Mouse (Mus musculus) midbrain, embryonic 15.5 days (tissue): ENCODE measurements around the gene Dctn1. TPM values are rescaled to one million over a fixed set of nuclear protein-coding genes. Genes with fewer than 3 reads are reported as not detected.

ENCODE experiments used
- ATAC-seq: fragments of 200-750 bp; cut with Nextera tagmentation; replicated peaks from 2 replicates; pipeline ENCODE4 v1.8.0; 2017; ENCODE audit warnings: moderate TSS enrichment
- H3K27ac ChIP-seq: fragments of 300-500 bp; sonication (generic); 2 replicates; pipeline ENCODE4 v1.5.1; 2015; ENCODE audit warnings: mild to moderate bottlenecking, inconsistent platforms
- H3K27me3 ChIP-seq: fragments of 300-500 bp; sonication (generic); replicated peaks from 2 replicates; pipeline ENCODE4 v1.6.1; 2015; ENCODE audit warnings: inconsistent platforms
- H3K36me3 ChIP-seq: fragments of 300-500 bp; sonication (generic); replicated peaks from 2 replicates; pipeline ENCODE4 v1.6.1; 2015; ENCODE audit warnings: inconsistent platforms
- H3K4me1 ChIP-seq: fragments of 300-500 bp; sonication (generic); 2 replicates; pipeline ENCODE4 v1.6.1; 2015; ENCODE audit warnings: inconsistent platforms
- H3K4me2 ChIP-seq: fragments of 300-500 bp; sonication (generic); 2 replicates; pipeline ENCODE4 v1.6.1; 2015; ENCODE audit warnings: inconsistent platforms, mild to moderate bottlenecking, moderate library complexity
- H3K4me3 ChIP-seq: fragments of 300-500 bp; sonication (generic); 2 replicates; pipeline ENCODE4 v1.5.1; 2015; ENCODE audit warnings: mild to moderate bottlenecking, inconsistent platforms
- H3K9ac ChIP-seq: fragments of 300-500 bp; sonication (generic); 2 replicates; pipeline ENCODE4 v1.6.1; 2015; ENCODE audit warnings: mild to moderate bottlenecking, inconsistent platforms
- H3K9me3 ChIP-seq: fragments of 300-500 bp; sonication (generic); 2 replicates; pipeline ENCODE4 v1.6.1; 2016; ENCODE audit warnings: inconsistent platforms
- WGBS: fragments of 180-500 bp; shearing (Covaris S2); methylation state at CpG from one replicate; pipeline ENCODE4 v1.1.7; 2015; ENCODE audit warnings: mixed read lengths; 5-methylcytosine and 5-hydroxymethylcytosine counted together
- polyA plus RNA-seq: library from polyadenylated mRNA; unstranded; fragments of >200 nt; fragmentation: Nextera tagmentation; extraction: Ambion mirVana; gene quantifications from 2 replicates; pipeline ENCODE4 v1.2.1, GENCODE M21; 2015

Dctn1 gene
- polyA plus RNA-seq, 1 experiment from 2014 or later, result 162 TPM

- Histone ChIP-seq H3K9ac (no peak overlapping the region), H3K4me2 (peak overlapping the region; percentile 49), H3K4me1 (peaks cover 38% of the 10 kb centered on the region), H3K9me3 (no peaks in the 10 kb centered on the region), H3K27me3 (peaks cover 9% of the 10 kb centered on the region; the same call in 1 of the 2 replicates), H3K36me3 (no peaks in the 10 kb centered on the region), H3K4me3 (peak overlapping the region; percentile 31), H3K27ac (peak overlapping the region; percentile 76)
- ATAC-seq, result no peak; the same call in 1 of the 2 replicates
- WGBS, result 1% methylated on average over 11 of the region's 11 CpGs
These were observed 27.7 kb upstream of the Dctn1 start for GRCm38 (mm10) chr6:83138056-83138455.

GRCm38 (mm10) chr6:83140044-83140443 lies 25.7 kb upstream of the Dctn1 start:
- H3K36me3 ChIP-seq, result no peaks in the 10 kb centered on the region
- no peak overlapping the region for H3K4me3 ChIP-seq
- WGBS, result 89% methylated on average over 8 of the region's 8 CpGs
- H3K9ac ChIP-seq, result no peak overlapping the region
- H3K9me3 ChIP-seq, result no peaks in the 10 kb centered on the region
- peaks cover 38% of the 10 kb centered on the region for H3K4me1 ChIP-seq
- no peak for ATAC-seq
- H3K27ac ChIP-seq, result no peak overlapping the region
- peaks cover 6% of the 10 kb centered on the region; the same call in 1 of the 2 replicates for H3K27me3 ChIP-seq
- no peak overlapping the region for H3K4me2 ChIP-seq

GRCm38 (mm10) chr6:83141636-83142035 lies 24.1 kb upstream of the Dctn1 start:
- Histone ChIP-seq H3K4me1 (peaks cover 28% of the 10 kb centered on the region), H3K36me3 (no peaks in the 10 kb centered on the region), H3K9me3 (no peaks in the 10 kb centered on the region), H3K27ac (no peak overlapping the region), H3K4me3 (peak overlapping the region; percentile 28; the same call in 1 of the 2 replicates), H3K9ac (peak overlapping the region; percentile 21; the same call in 1 of the 2 replicates), H3K27me3 (0 out of 2 replicates have a peak, but pooled peaks cover 2% of the 10 kb centered on the region), H3K4me2 (peak overlapping the region; percentile 53)
- no peak for ATAC-seq
- WGBS, result 40% methylated on average over 4 of the region's 4 CpGs

- Histone ChIP-seq H3K36me3 (no peaks in the 10 kb centered on the region), H3K27ac (no peak overlapping the region), H3K9me3 (no peaks in the 10 kb centered on the region), H3K4me2 (peak overlapping the region; percentile 53), H3K9ac (peak overlapping the region; percentile 21), H3K4me1 (peaks cover 21% of the 10 kb centered on the region), H3K27me3 (no peaks in the 10 kb centered on the region), H3K4me3 (peak overlapping the region; percentile 28)
- peak; percentile 22 for ATAC-seq
- 1% methylated on average over 41 of the region's 41 CpGs for WGBS
These were observed 23.4 kb upstream of the Dctn1 start for GRCm38 (mm10) chr6:83142211-83142731.

- no peak for ATAC-seq
- Histone ChIP-seq H3K4me3 (no peak overlapping the region), H3K4me1 (peaks cover 15% of the 10 kb centered on the region), H3K9me3 (no peaks in the 10 kb centered on the region), H3K27ac (no peak overlapping the region), H3K27me3 (no peaks in the 10 kb centered on the region), H3K36me3 (no peaks in the 10 kb centered on the region), H3K4me2 (peak overlapping the region; percentile 53; the same call in 1 of the 2 replicates), H3K9ac (no peak overlapping the region)
- WGBS, result 57% methylated on average over 11 of the region's 11 CpGs
These were observed 22.8 kb upstream of the Dctn1 start for GRCm38 (mm10) chr6:83142886-83143285.

GRCm38 (mm10) chr6:83145209-83145608 lies 20.5 kb upstream of the Dctn1 start:
- H3K9ac ChIP-seq, result no peak overlapping the region
- H3K36me3 ChIP-seq, result no peaks in the 10 kb centered on the region
- ATAC-seq, result no peak
- no peaks in the 10 kb centered on the region for H3K27me3 ChIP-seq
- 84% methylated on average over 2 of the region's 2 CpGs for WGBS
- no peak overlapping the region for H3K4me2 ChIP-seq
- H3K4me1 ChIP-seq, result peaks cover 8% of the 10 kb centered on the region
- no peak overlapping the region for H3K27ac ChIP-seq
- H3K9me3 ChIP-seq, result no peaks in the 10 kb centered on the region
- H3K4me3 ChIP-seq, result no peak overlapping the region

- Histone ChIP-seq H3K27ac (no peak overlapping the region), H3K4me2 (no peak overlapping the region), H3K4me3 (no peak overlapping the region), H3K9me3 (no peaks in the 10 kb centered on the region), H3K36me3 (no peaks in the 10 kb centered on the region), H3K27me3 (no peaks in the 10 kb centered on the region), H3K4me1 (peaks cover 8% of the 10 kb centered on the region), H3K9ac (no peak overlapping the region)
- ATAC-seq, result no peak
- WGBS, result 76% methylated on average over 9 of the region's 9 CpGs
These were observed 19.9 kb upstream of the Dctn1 start for GRCm38 (mm10) chr6:83145805-83146204.

- H3K9ac ChIP-seq, result no peak overlapping the region
- no peaks in the 10 kb centered on the region for H3K27me3 ChIP-seq
- no peak for ATAC-seq
- WGBS, result 62% methylated on average over 7 of the region's 7 CpGs
- H3K4me2 ChIP-seq, result no peak overlapping the region
- H3K4me3 ChIP-seq, result no peak overlapping the region
- H3K4me1 ChIP-seq, result peaks cover 8% of the 10 kb centered on the region; the same call in 1 of the 2 replicates
- H3K9me3 ChIP-seq, result no peaks in the 10 kb centered on the region
- no peaks in the 10 kb centered on the region for H3K36me3 ChIP-seq
- H3K27ac ChIP-seq, result no peak overlapping the region
These were observed 18.4 kb upstream of the Dctn1 start for GRCm38 (mm10) chr6:83147280-83147679.

- peaks cover 22% of the 10 kb centered on the region for H3K4me1 ChIP-seq
- H3K4me2 ChIP-seq, result no peak overlapping the region
- H3K9me3 ChIP-seq, result no peaks in the 10 kb centered on the region
- H3K36me3 ChIP-seq, result no peaks in the 10 kb centered on the region; the same call in 1 of the 2 replicates
- whole genome bisulfite sequencing, result 20% methylated on average over 8 of the region's 8 CpGs
- H3K9ac ChIP-seq, result no peak overlapping the region
- H3K4me3 ChIP-seq, result no peak overlapping the region
- no peak for ATAC-seq
- no peaks in the 10 kb centered on the region for H3K27me3 ChIP-seq
- no peak overlapping the region for H3K27ac ChIP-seq
These were observed 14.0 kb upstream of the Dctn1 start for GRCm38 (mm10) chr6:83151721-83152120.

- peaks cover 24% of the 10 kb centered on the region for H3K4me1 ChIP-seq
- H3K9ac ChIP-seq, result no peak overlapping the region
- no peaks in the 10 kb centered on the region for H3K27me3 ChIP-seq
- no peaks in the 10 kb centered on the region for H3K9me3 ChIP-seq
- no peak overlapping the region for H3K4me2 ChIP-seq
- no peak for ATAC-seq
- no peak overlapping the region for H3K27ac ChIP-seq
- no peak overlapping the region for H3K4me3 ChIP-seq
- 87% methylated on average over 12 of the region's 12 CpGs for WGBS
- H3K36me3 ChIP-seq, result no peaks in the 10 kb centered on the region; the same call in 1 of the 2 replicates
These were observed 12.7 kb upstream of the Dctn1 start for GRCm38 (mm10) chr6:83153038-83153437.

- Histone ChIP-seq H3K4me1 (peaks cover 24% of the 10 kb centered on the region), H3K36me3 (no peaks in the 10 kb centered on the region; the same call in 1 of the 2 replicates), H3K9ac (no peak overlapping the region), H3K27me3 (no peaks in the 10 kb centered on the region), H3K4me2 (no peak overlapping the region), H3K27ac (no peak overlapping the region), H3K4me3 (no peak overlapping the region), H3K9me3 (no peaks in the 10 kb centered on the region)
- WGBS, result 79% methylated on average over 5 of the region's 5 CpGs
- ATAC-seq, result no peak
These were observed 12.2 kb upstream of the Dctn1 start for GRCm38 (mm10) chr6:83153485-83153884.

GRCm38 (mm10) chr6:83155552-83156238 lies 10.0 kb upstream of the Dctn1 start:
- peak overlapping the region; percentile 66 for H3K4me2 ChIP-seq
- H3K27ac ChIP-seq, result peak overlapping the region; percentile 46; the same call in 1 of the 2 replicates
- no peaks in the 10 kb centered on the region for H3K9me3 ChIP-seq
- H3K9ac ChIP-seq, result peak overlapping the region; percentile 43
- H3K36me3 ChIP-seq, result no peaks in the 10 kb centered on the region; the same call in 1 of the 2 replicates
- H3K4me1 ChIP-seq, result peaks cover 24% of the 10 kb centered on the region
- ATAC-seq, result peak; percentile 62
- H3K27me3 ChIP-seq, result peaks cover 9% of the 10 kb centered on the region
- WGBS, result 7% methylated on average over 23 of the region's 23 CpGs
- peak overlapping the region; percentile 59 for H3K4me3 ChIP-seq
